Mouse (Mus musculus) hindbrain, embryonic 16.5 days (tissue): ENCODE results near the gene Ccdc6. TPM values are rescaled to one million over a fixed set of nuclear protein-coding genes. Genes with fewer than 3 reads are reported as not detected.

Experiments used
- ATAC-seq: fragments of 200-750 bp; cut with Nextera tagmentation; 2 replicates; pipeline ENCODE4 v1.8.0; 2017; ENCODE audit warnings: moderate TSS enrichment, moderate library complexity
- H3K27ac ChIP-seq: fragments of 300-500 bp; sonication (generic); 2 replicates; pipeline ENCODE4 v1.5.1; 2014; ENCODE audit warnings: low read depth, mild to moderate bottlenecking, control low read depth, low read length, moderate library complexity
- H3K27me3 ChIP-seq: fragments of 300-500 bp; sonication (generic); replicated peaks from 2 replicates; pipeline ENCODE4 v1.6.1; 2014; ENCODE audit warnings: low read length; ENCODE audit not compliant: control insufficient read depth, insufficient read depth
- H3K36me3 ChIP-seq: fragments of 300-500 bp; sonication (generic); 2 replicates; pipeline ENCODE4 v1.6.1; 2014; ENCODE audit warnings: mild to moderate bottlenecking, low read length, moderate library complexity, mixed read lengths; ENCODE audit not compliant: control insufficient read depth, insufficient read depth
- H3K4me1 ChIP-seq: fragments of 300-500 bp; sonication (generic); 2 replicates; pipeline ENCODE4 v1.6.1; 2014; ENCODE audit warnings: low read depth, low read length; ENCODE audit not compliant: control insufficient read depth, insufficient read depth
- H3K4me2 ChIP-seq: fragments of 300-500 bp; sonication (generic); 2 replicates; pipeline ENCODE4 v1.6.1; 2014; ENCODE audit warnings: mild to moderate bottlenecking, low read length, control low read depth, moderate library complexity
- H3K4me3 ChIP-seq: fragments of 300-500 bp; sonication (generic); 2 replicates; pipeline ENCODE4 v1.5.1; 2014; ENCODE audit warnings: mild to moderate bottlenecking, low read length, control low read depth, moderate library complexity
- H3K9ac ChIP-seq: fragments of 300-500 bp; sonication (generic); 2 replicates; pipeline ENCODE4 v1.6.1; 2014; ENCODE audit warnings: low read depth, mild to moderate bottlenecking, control low read depth, low read length, moderate library complexity
- H3K9me3 ChIP-seq: fragments of 300-500 bp; sonication (generic); 2 replicates; pipeline ENCODE4 v1.6.1; 2014; ENCODE audit warnings: mild to moderate bottlenecking, low read length, moderate library complexity; ENCODE audit not compliant: control insufficient read depth
- WGBS: fragments of 180-500 bp; shearing (Covaris S2); extraction: QIAGEN DNeasy Blood & Tissue Kit; methylation state at CpG from one replicate; pipeline ENCODE4 v1.1.7; 2014; 5-methylcytosine and 5-hydroxymethylcytosine counted together
- polyA plus RNA-seq: library from polyadenylated mRNA; unstranded; fragments of >200 nt; fragmentation: Nextera tagmentation; extraction: Ambion mirVana; gene quantifications from 2 replicates; pipeline ENCODE4 v1.2.1, GENCODE M21; 2015

Ccdc6 gene
- polyA plus RNA-seq, 1 experiment from 2014 or later: 18.6 TPM

DNA sequence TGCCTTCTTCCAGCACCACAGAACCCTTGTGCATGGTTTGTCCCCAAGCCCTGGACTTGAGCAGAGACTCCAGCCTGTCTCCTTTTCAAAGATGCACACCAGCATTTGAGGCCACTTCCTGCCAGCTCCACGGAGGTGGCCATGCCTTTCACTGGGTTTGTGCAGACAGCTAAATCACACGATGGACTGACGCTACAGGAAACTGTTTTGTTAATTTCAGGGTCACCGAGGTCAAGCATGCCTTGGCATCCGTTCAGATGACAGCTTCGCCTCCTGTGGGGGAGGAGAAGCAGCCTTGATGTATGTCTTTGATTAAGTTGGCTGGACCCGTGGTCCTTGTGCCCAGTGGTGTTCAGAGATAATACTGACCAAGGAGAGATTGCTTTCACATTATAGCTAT lies 52.2 kb downstream of the Ccdc6 start:
- no peak overlapping the region for H3K4me3 ChIP-seq
- H3K27me3 ChIP-seq: no peaks in the 10 kb centered on the region
- H3K9me3 ChIP-seq: no peaks in the 10 kb centered on the region
- 0 out of 2 replicates have a peak, but pooled peaks have one; percentile 6 for ATAC-seq
- peaks cover 12% of the 10 kb centered on the region for H3K4me1 ChIP-seq
- no peak overlapping the region for H3K27ac ChIP-seq
- 31% methylated on average over 7 of the region's 7 CpGs for WGBS
- H3K36me3 ChIP-seq: peaks cover 18% of the 10 kb centered on the region
- H3K9ac ChIP-seq: no peak overlapping the region
- H3K4me2 ChIP-seq: no peak overlapping the region

- Histone ChIP-seq H3K9me3 (no peaks in the 10 kb centered on the region), H3K4me3 (no peak overlapping the region), H3K4me1 (peaks cover 12% of the 10 kb centered on the region), H3K9ac (no peak overlapping the region), H3K36me3 (peaks cover 17% of the 10 kb centered on the region), H3K27ac (no peak overlapping the region), H3K27me3 (no peaks in the 10 kb centered on the region), H3K4me2 (no peak overlapping the region)
- WGBS: 56% methylated on average over 4 of the region's 4 CpGs
- no peak for ATAC-seq
Observed at GRCm38 (mm10) chr10:70150301-70150700, 53.4 kb downstream of the Ccdc6 start.

- Histone ChIP-seq H3K4me3 (no peak overlapping the region), H3K36me3 (peaks cover 18% of the 10 kb centered on the region), H3K4me2 (no peak overlapping the region), H3K9me3 (no peaks in the 10 kb centered on the region), H3K27me3 (no peaks in the 10 kb centered on the region), H3K4me1 (peaks cover 12% of the 10 kb centered on the region), H3K27ac (no peak overlapping the region), H3K9ac (no peak overlapping the region)
- WGBS: 87% methylated on average over 10 of the region's 10 CpGs
- no peak for ATAC-seq
Observed at GRCm38 (mm10) chr10:70151171-70151570, 54.2 kb downstream of the Ccdc6 start.

- Histone ChIP-seq H3K4me1 (peaks cover 12% of the 10 kb centered on the region), H3K9ac (peak overlapping the region; percentile 25; the same call in 1 of the 2 replicates), H3K27me3 (no peaks in the 10 kb centered on the region), H3K27ac (peak overlapping the region; percentile 44; the same call in 1 of the 2 replicates), H3K36me3 (peaks cover 18% of the 10 kb centered on the region), H3K4me2 (no peak overlapping the region), H3K9me3 (no peaks in the 10 kb centered on the region), H3K4me3 (no peak overlapping the region)
- no peak for ATAC-seq
- 55% methylated on average over 12 of the region's 12 CpGs for WGBS
Observed at GRCm38 (mm10) chr10:70152190-70152743, 55.3 kb downstream of the Ccdc6 start.

GRCm38 (mm10) chr10:70153810-70154209 lies 56.9 kb downstream of the Ccdc6 start:
- Histone ChIP-seq H3K4me2 (no peak overlapping the region), H3K9ac (no peak overlapping the region), H3K9me3 (no peaks in the 10 kb centered on the region), H3K4me3 (no peak overlapping the region), H3K27me3 (no peaks in the 10 kb centered on the region), H3K36me3 (peaks cover 18% of the 10 kb centered on the region), H3K27ac (no peak overlapping the region), H3K4me1 (peaks cover 12% of the 10 kb centered on the region)
- 65% methylated on average over 16 of the region's 16 CpGs for WGBS
- no peak for ATAC-seq

GRCm38 (mm10) chr10:70156431-70157165 lies 59.7 kb downstream of the Ccdc6 start:
- 79% methylated on average over 3 of the region's 3 CpGs for WGBS
- ATAC-seq: no peak
- Histone ChIP-seq H3K9ac (no peak overlapping the region), H3K4me1 (peaks cover 6% of the 10 kb centered on the region), H3K27ac (no peak overlapping the region), H3K27me3 (no peaks in the 10 kb centered on the region), H3K4me3 (no peak overlapping the region), H3K4me2 (no peak overlapping the region), H3K36me3 (peaks cover 9% of the 10 kb centered on the region), H3K9me3 (no peaks in the 10 kb centered on the region)

DNA sequence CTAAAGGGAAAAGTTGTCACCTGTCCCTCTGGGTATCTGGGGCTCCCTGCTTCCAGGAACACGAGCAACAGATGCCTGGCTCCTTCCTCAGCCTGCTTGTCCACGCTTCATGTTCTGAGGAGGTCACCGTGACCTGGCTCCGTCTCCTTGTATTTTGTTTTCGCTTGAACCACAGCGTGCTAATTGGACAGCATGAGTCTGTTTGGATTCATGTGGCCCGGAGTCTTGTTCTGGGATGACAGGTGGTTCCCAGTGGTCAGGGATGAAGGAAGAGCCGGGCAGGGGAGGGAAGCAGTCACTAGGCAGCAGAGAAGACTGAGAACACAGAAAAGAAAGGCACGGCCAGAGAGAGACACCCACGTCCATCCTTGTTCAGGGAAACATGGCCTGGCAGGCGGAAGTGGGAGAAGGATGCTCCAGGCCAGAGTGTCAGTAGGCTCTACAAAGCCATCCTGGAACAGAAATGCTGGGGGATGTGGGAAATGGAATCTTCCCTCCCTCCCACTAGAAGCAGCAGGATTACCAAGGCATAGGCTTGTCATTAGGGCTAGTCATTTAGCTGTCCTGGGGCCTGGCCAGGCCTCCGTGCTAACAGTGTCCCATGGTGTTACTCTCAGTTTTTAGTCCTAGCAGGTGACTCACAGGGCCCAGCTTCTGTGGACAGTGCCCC lies 62.9 kb downstream of the Ccdc6 start:
- no peak for ATAC-seq
- WGBS: 64% methylated on average over 12 of the region's 12 CpGs
- Histone ChIP-seq H3K36me3 (peaks cover 9% of the 10 kb centered on the region), H3K9ac (peak overlapping the region; percentile 13; the same call in 1 of the 2 replicates), H3K9me3 (no peaks in the 10 kb centered on the region), H3K4me2 (no peak overlapping the region), H3K4me1 (peaks cover 9% of the 10 kb centered on the region; the same call in 1 of the 2 replicates), H3K27ac (no peak overlapping the region), H3K27me3 (no peaks in the 10 kb centered on the region), H3K4me3 (no peak overlapping the region)

DNA sequence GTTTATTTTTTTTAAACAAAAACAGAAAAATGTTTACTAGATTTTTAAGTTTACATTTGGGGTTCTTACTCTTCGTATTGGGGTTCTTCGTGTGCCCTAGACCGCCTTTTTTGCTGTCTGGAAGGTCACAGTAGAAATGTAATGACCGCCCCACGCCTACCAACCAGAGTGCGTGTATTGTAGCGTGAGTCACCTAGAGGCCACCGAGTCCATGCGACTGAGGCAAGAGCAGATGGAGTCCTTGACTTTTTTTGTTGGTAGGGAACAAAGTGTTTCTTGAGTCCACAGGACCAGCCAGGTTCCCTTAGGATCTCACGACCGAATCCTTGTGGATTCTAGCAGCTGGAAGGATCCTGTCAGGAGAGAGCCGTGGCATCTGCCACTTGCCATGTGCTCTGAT lies 63.9 kb downstream of the Ccdc6 start:
- Histone ChIP-seq H3K27ac (no peak overlapping the region), H3K9me3 (no peaks in the 10 kb centered on the region), H3K36me3 (peaks cover 4% of the 10 kb centered on the region; the same call in 1 of the 2 replicates), H3K9ac (no peak overlapping the region), H3K4me1 (peaks cover 9% of the 10 kb centered on the region; the same call in 1 of the 2 replicates), H3K4me3 (no peak overlapping the region), H3K27me3 (no peaks in the 10 kb centered on the region), H3K4me2 (no peak overlapping the region)
- WGBS: 89% methylated on average over 12 of the region's 12 CpGs
- no peak for ATAC-seq

DNA sequence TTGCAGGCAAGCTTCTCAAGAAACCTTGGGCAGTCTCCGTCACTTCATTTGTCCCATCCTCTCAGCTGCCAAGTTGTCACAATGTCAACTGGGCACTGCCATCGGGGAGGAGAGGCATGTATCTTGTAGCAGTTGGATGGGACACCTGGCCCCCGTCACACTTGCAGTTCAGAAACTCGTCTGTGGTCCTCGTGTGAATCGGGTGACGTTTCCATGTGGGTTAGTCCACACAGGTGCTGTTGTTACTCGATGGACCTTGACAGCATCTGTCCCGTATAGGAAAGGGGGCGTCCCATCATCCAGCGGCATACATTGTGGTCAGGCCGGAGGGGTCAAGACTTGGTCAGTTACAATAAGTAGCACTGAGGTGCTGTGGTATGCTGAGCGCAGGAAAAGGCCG lies 64.6 kb downstream of the Ccdc6 start:
- Histone ChIP-seq H3K4me2 (no peak overlapping the region), H3K9ac (no peak overlapping the region), H3K27ac (no peak overlapping the region), H3K36me3 (no peaks in the 10 kb centered on the region), H3K9me3 (no peaks in the 10 kb centered on the region), H3K4me3 (no peak overlapping the region), H3K4me1 (peaks cover 9% of the 10 kb centered on the region; the same call in 1 of the 2 replicates), H3K27me3 (no peaks in the 10 kb centered on the region)
- no peak for ATAC-seq
- WGBS: 87% methylated on average over 14 of the region's 14 CpGs
